Mouse (Mus musculus) liver, postnatal 0 days (tissue): ENCODE measurements around the gene Arhgef12.

Experiments used
- CTCF ChIP-seq: sonication (generic); IDR thresholded peaks from 2 replicates; pipeline ENCODE4 v1.5.1; 2016; ENCODE audit warnings: antibody characterized with exemption, low read depth
- EP300 ChIP-seq: IDR thresholded peaks from 2 replicates; pipeline ENCODE4 v1.6.1; 2016; ENCODE audit warnings: antibody characterized with exemption, low read depth, mild to moderate bottlenecking

- TF ChIP-seq CTCF (no peak), EP300 (no peak)
These were observed 68.6 kb downstream of the Arhgef12 start for GRCm38 (mm10) chr9:43038466-43038865.
